Mouse (Mus musculus): ENCODE data around the gene Uqcc2.

- TF ChIP-seq POLR2AphosphoS2 (IDR thresholded peaks at IDR 0.05; ENCODE audit: insufficient read length, low read depth) (no peak), POLR2A (IDR thresholded peaks at IDR 0.05; ENCODE audit: insufficient read length, low read depth) (no peak), E2F4 (IDR thresholded peaks at IDR 0.05; ENCODE audit: insufficient read depth) (no peak), MYOG (IDR thresholded peaks at IDR 0.05; ENCODE audit: control insufficient read depth in 1 of 3, insufficient read depth in 1 of 3, insufficient read length in 2 of 3, low read depth in 2 of 3) (peak in 1 of 3 experiments; percentile 16), CEBPB (IDR thresholded peaks at IDR 0.05; ENCODE audit: insufficient read depth, poor library complexity, severe bottlenecking) (no peak), MYOD1 (IDR thresholded peaks at IDR 0.05; ENCODE audit: control insufficient read depth in 1 of 3, insufficient read length in 2 of 3, low read depth in 2 of 3) (peak in 1 of 3 experiments; percentile 2), USF1 (IDR thresholded peaks at IDR 0.05; ENCODE audit: low read depth) (no peak), REST (IDR thresholded peaks at IDR 0.05; ENCODE audit: insufficient read depth, insufficient read length) (no peak), MAX (IDR thresholded peaks at IDR 0.05; ENCODE audit: low read depth) (no peak), TCF12 (IDR thresholded peaks at IDR 0.05; ENCODE audit: insufficient read depth, poor library complexity, severe bottlenecking) (no peak)
These were observed 27.2 kb upstream of the Uqcc2 start for GRCm38 (mm10) chr17:27160905-27161304.
